8 mouse cellular contexts compared by ENCODE assay signal in genomic region chr8:72491680-72492621, GRCm38 (mm10). TPM values are rescaled to one million over a fixed set of nuclear protein-coding genes. Genes with fewer than 3 reads are reported as not detected.
DNase-seq lines count a peak whose midpoint lies in the region; ATAC-seq and TF ChIP-seq lines count a peak whose summit lies in the region.

Gene Slc35e1 (minus strand): TSS chr8:72492614.

- peaks cover 63% of the 10 kb centered on the region for H3K36me3 ChIP-seq in embryonic facial prominence, embryonic 10.5 days (replicated peaks)
- H3K36me3 ChIP-seq in midbrain, postnatal 0 days (ENCODE audit: insufficient read depth, low read length), result peaks cover 28% of the 10 kb centered on the region
- peaks cover 14% of the 10 kb centered on the region; the same call in 1 of the 2 replicates for H3K36me3 ChIP-seq in stomach, embryonic 16.5 days (ENCODE audit: control insufficient read depth, insufficient read depth, low read length)

- H3K9ac ChIP-seq in midbrain, postnatal 0 days (replicated peaks; ENCODE audit: low read length, poor library complexity, severe bottlenecking), result peak within 1 kb of the TSS; percentile 79
- peak within 1 kb of the TSS; percentile 88 for H3K9ac ChIP-seq in stomach, embryonic 16.5 days (ENCODE audit: low read length)

- peak within 1 kb of the TSS; percentile 85 for H3K27ac ChIP-seq in embryonic facial prominence, embryonic 10.5 days (replicated peaks)
- H3K27ac ChIP-seq in midbrain, postnatal 0 days (ENCODE audit: low read depth, low read length), result peak within 1 kb of the TSS; percentile 82
- peak within 1 kb of the TSS; percentile 72 for H3K27ac ChIP-seq in stomach, embryonic 16.5 days (ENCODE audit: low read length)

- no peak for TF ChIP-seq CTCF in midbrain, postnatal 0 days (IDR thresholded peaks at IDR 0.05)

- peak; percentile 69 for ATAC-seq in midbrain, postnatal 0 days (ENCODE audit: low FRiP score)
- ATAC-seq in stomach, embryonic 16.5 days (ENCODE audit: insufficient read depth, low FRiP score), result peak; percentile 26; the same call in 1 of the 2 replicates

- peak; percentile 45 to 57 for DNase-seq in B cell, adult 2 months
- peak; percentile 58 for DNase-seq in MN1 (ENCODE audit: low spot score)
- DNase-seq in embryonic facial prominence, embryonic 10.5 days (ENCODE audit: low spot score), result peak; percentile 59
- DNase-seq in heart, adult 18-20 months, result no peak
- peak; percentile 52 for DNase-seq in kidney, adult 11 months
- peak; percentile 48 for DNase-seq in liver
- peak; percentile 31 for DNase-seq in midbrain, postnatal 0 days (ENCODE audit: low spot score)

- H3K4me2 ChIP-seq in midbrain, postnatal 0 days (ENCODE audit: low read depth, low read length, poor library complexity, severe bottlenecking), result peak within 1 kb of the TSS; percentile 67
- H3K4me2 ChIP-seq in stomach, embryonic 16.5 days (ENCODE audit: low read depth, low read length), result peak within 1 kb of the TSS; percentile 90

- H3K4me1 ChIP-seq in embryonic facial prominence, embryonic 10.5 days, result peaks cover 34% of the 10 kb centered on the region
- peaks cover 8% of the 10 kb centered on the region; the same call in 1 of the 2 replicates for H3K4me1 ChIP-seq in midbrain, postnatal 0 days (ENCODE audit: insufficient read depth, low read length)
- H3K4me1 ChIP-seq in stomach, embryonic 16.5 days (ENCODE audit: control insufficient read depth, insufficient read depth, low read length), result peaks cover 20% of the 10 kb centered on the region

- 1% methylated on average over 98 of the region's 98 CpGs for WGBS in embryonic facial prominence, embryonic 10.5 days
- WGBS in midbrain, postnatal 0 days, result under 1% methylated on average over 83 of the region's 98 CpGs
- WGBS in stomach, embryonic 16.5 days, result under 1% methylated on average over 80 of the region's 98 CpGs

- peak within 1 kb of the TSS; percentile 95 for H3K4me3 ChIP-seq in embryonic facial prominence, embryonic 10.5 days
- H3K4me3 ChIP-seq in midbrain, postnatal 0 days (ENCODE audit: low read depth, low read length), result peak within 1 kb of the TSS; percentile 80
- peak within 1 kb of the TSS; percentile 87 for H3K4me3 ChIP-seq in stomach, embryonic 16.5 days (replicated peaks; ENCODE audit: low read length)

- H3K27me3 ChIP-seq in embryonic facial prominence, embryonic 10.5 days (replicated peaks; ENCODE audit: low read depth, poor library complexity, severe bottlenecking), result no peaks in the 10 kb centered on the region
- no peaks in the 10 kb centered on the region for H3K27me3 ChIP-seq in midbrain, postnatal 0 days (ENCODE audit: insufficient read depth, low read length)
- no peaks in the 10 kb centered on the region for H3K27me3 ChIP-seq in stomach, embryonic 16.5 days (ENCODE audit: control insufficient read depth, insufficient read depth, low read length)

- no peaks in the 10 kb centered on the region for H3K9me3 ChIP-seq in embryonic facial prominence, embryonic 10.5 days
- H3K9me3 ChIP-seq in midbrain, postnatal 0 days (ENCODE audit: low read length), result no peaks in the 10 kb centered on the region
- no peaks in the 10 kb centered on the region for H3K9me3 ChIP-seq in stomach, embryonic 16.5 days (replicated peaks; ENCODE audit: control insufficient read depth, low read length)

RNA-seq across cellular contexts. Expression of gene Slc35e1, which starts in this region (rescaled TPM):
- 20.2 and 22.8 TPM in 2 replicates for polyA plus RNA-seq in embryonic facial prominence, embryonic 10.5 days (2016; fragmentation: Nextera tagmentation; extraction: Ambion mirVana)
- total RNA-seq in heart, adult 18-20 months (2021), result 10 to 100 TPM; 73.6 to 73.7 TPM
- total RNA-seq in midbrain, postnatal 0 days (2014; rRNA removed), result 47.7 and 69.4 TPM in 2 replicates
- polyA plus RNA-seq in midbrain, postnatal 0 days (2015; fragmentation: Nextera tagmentation; extraction: Ambion mirVana), result 11.1 and 12.0 TPM in 2 replicates
- polyA plus RNA-seq in stomach, embryonic 16.5 days (2015; fragmentation: Nextera tagmentation; extraction: Ambion mirVana), result 6.6 and 6.8 TPM in 2 replicates

Comparison
In these comparisons a context has a peak if more than half of its experiments do, and no peak if none do; other contexts are left out.
1. DNase-seq: peak in B cell, adult 2 months (2 of 2), MN1 (single experiment), embryonic facial prominence, embryonic 10.5 days (single experiment), kidney, adult 11 months (single experiment), liver (single experiment) and midbrain, postnatal 0 days (single experiment); none in heart, adult 18-20 months (0 of 2).
2. Peak in every context shown above with its lines, with median percentiles within 50 percentile points of each other: H3K27ac ChIP-seq and H3K4me3 ChIP-seq.